Mouse (Mus musculus): ENCODE measurements around the gene Adh5. TPM values are rescaled to one million over a fixed set of nuclear protein-coding genes. Genes with fewer than 3 reads are reported as not detected.
A peak's percentile ranks its signal among the peaks of the same experiment; 100 is the strongest.
"Not testable (repeated sequence)": the region's sequence is repeated elsewhere in the genome, so short reads cannot be mapped to it uniquely, and the experiment has no call there.

The Adh5 gene
- polyA plus RNA-seq, 1 experiment from 2014 or later, result 192 TPM

GRCm38 (mm10) chr3:138466656-138467055 lies 23.8 kb downstream of the Adh5 start:
- not testable (repeated sequence) for H3K4me2 ChIP-seq (ENCODE audit: low read length); H3K4me3 ChIP-seq (ENCODE audit: low read depth, low read length); H3K9ac ChIP-seq (ENCODE audit: low read depth, low read length); H3K27ac ChIP-seq (ENCODE audit: low read length); H3K9me3 ChIP-seq (replicated peaks; ENCODE audit: control insufficient read depth, low read length, poor library complexity, severe bottlenecking); H3K27me3 ChIP-seq (ENCODE audit: control insufficient read depth, insufficient read depth, low read depth, low read length); H3K4me1 ChIP-seq (ENCODE audit: control insufficient read depth, insufficient read depth, low read length); ATAC-seq
- WGBS, result 100% methylated on average over 1 of the region's 1 CpGs
- H3K36me3 ChIP-seq (ENCODE audit: control insufficient read depth, insufficient read depth, low read length), result peaks cover 30% of the 10 kb centered on the region

- no peak overlapping the region for H3K27ac ChIP-seq (ENCODE audit: low read length)
- H3K9ac ChIP-seq (ENCODE audit: low read depth, low read length), result no peak overlapping the region
- no peak for ATAC-seq
- no peaks in the 10 kb centered on the region for H3K27me3 ChIP-seq (ENCODE audit: control insufficient read depth, insufficient read depth, low read depth, low read length)
- H3K9me3 ChIP-seq (replicated peaks; ENCODE audit: control insufficient read depth, low read length, poor library complexity, severe bottlenecking), result no peaks in the 10 kb centered on the region
- H3K4me3 ChIP-seq (ENCODE audit: low read depth, low read length), result no peak overlapping the region
- H3K36me3 ChIP-seq (ENCODE audit: control insufficient read depth, insufficient read depth, low read length), result peaks cover 21% of the 10 kb centered on the region
- 88% methylated on average over 3 of the region's 3 CpGs for WGBS
- H3K4me1 ChIP-seq (ENCODE audit: control insufficient read depth, insufficient read depth, low read length), result no peaks in the 10 kb centered on the region
- no peak overlapping the region for H3K4me2 ChIP-seq (ENCODE audit: low read length)
Measured at GRCm38 (mm10) chr3:138471066-138471465, 28.2 kb downstream of the Adh5 start.

GRCm38 (mm10) chr3:138479489-138479888 lies 36.6 kb downstream of the Adh5 start:
- Histone ChIP-seq H3K36me3 (ENCODE audit: control insufficient read depth, insufficient read depth, low read length) (peaks cover 3% of the 10 kb centered on the region), H3K9me3 (replicated peaks; ENCODE audit: control insufficient read depth, low read length, poor library complexity, severe bottlenecking) (no peaks in the 10 kb centered on the region), H3K4me2 (ENCODE audit: low read length) (no peak overlapping the region), H3K4me3 (ENCODE audit: low read depth, low read length) (no peak overlapping the region), H3K27me3 (ENCODE audit: control insufficient read depth, insufficient read depth, low read depth, low read length) (no peaks in the 10 kb centered on the region), H3K9ac (ENCODE audit: low read depth, low read length) (no peak overlapping the region), H3K4me1 (ENCODE audit: control insufficient read depth, insufficient read depth, low read length) (no peaks in the 10 kb centered on the region), H3K27ac (ENCODE audit: low read length) (no peak overlapping the region)
- no peak for ATAC-seq
- 96% methylated on average over 8 of the region's 8 CpGs for WGBS

- WGBS, result 63% methylated on average over 14 of the region's 14 CpGs
- Histone ChIP-seq H3K27me3 (ENCODE audit: control insufficient read depth, insufficient read depth, low read depth, low read length) (no peaks in the 10 kb centered on the region), H3K36me3 (ENCODE audit: control insufficient read depth, insufficient read depth, low read length) (peaks cover 3% of the 10 kb centered on the region), H3K4me1 (ENCODE audit: control insufficient read depth, insufficient read depth, low read length) (no peaks in the 10 kb centered on the region), H3K4me2 (ENCODE audit: low read length) (no peak overlapping the region), H3K9me3 (replicated peaks; ENCODE audit: control insufficient read depth, low read length, poor library complexity, severe bottlenecking) (no peaks in the 10 kb centered on the region), H3K9ac (ENCODE audit: low read depth, low read length) (no peak overlapping the region), H3K27ac (ENCODE audit: low read length) (no peak overlapping the region), H3K4me3 (ENCODE audit: low read depth, low read length) (no peak overlapping the region)
- no peak for ATAC-seq
Measured at GRCm38 (mm10) chr3:138481526-138482284, 38.8 kb downstream of the Adh5 start.

DNA sequence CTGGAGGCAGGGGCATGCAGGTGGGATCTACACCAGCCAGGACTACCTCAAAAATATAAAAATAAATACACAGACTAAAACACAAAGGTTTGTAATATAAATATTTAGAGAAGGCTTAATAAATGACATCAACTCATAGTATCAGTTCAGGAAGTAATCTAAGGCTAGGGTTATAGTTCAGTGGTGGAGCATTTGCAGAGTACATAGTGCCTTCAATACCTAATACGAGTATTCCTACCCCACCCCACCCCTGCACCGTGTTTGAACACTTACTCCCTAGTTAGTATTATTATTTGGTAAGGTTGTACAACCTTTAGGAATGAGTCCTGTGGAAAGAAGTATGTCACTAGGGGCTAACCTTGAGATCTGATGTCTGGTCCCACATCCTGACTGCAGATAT lies 40.3 kb downstream of the Adh5 start:
- no peaks in the 10 kb centered on the region for H3K27me3 ChIP-seq (ENCODE audit: control insufficient read depth, insufficient read depth, low read depth, low read length)
- no peaks in the 10 kb centered on the region for H3K9me3 ChIP-seq (replicated peaks; ENCODE audit: control insufficient read depth, low read length, poor library complexity, severe bottlenecking)
- peaks cover 9% of the 10 kb centered on the region for H3K4me1 ChIP-seq (ENCODE audit: control insufficient read depth, insufficient read depth, low read length)
- ATAC-seq, result no peak
- H3K27ac ChIP-seq (ENCODE audit: low read length), result no peak overlapping the region
- H3K36me3 ChIP-seq (ENCODE audit: control insufficient read depth, insufficient read depth, low read length), result peaks cover 3% of the 10 kb centered on the region
- no peak overlapping the region for H3K4me2 ChIP-seq (ENCODE audit: low read length)
- H3K4me3 ChIP-seq (ENCODE audit: low read depth, low read length), result no peak overlapping the region
- H3K9ac ChIP-seq (ENCODE audit: low read depth, low read length), result no peak overlapping the region
- WGBS, result 97% methylated on average over 2 of the region's 2 CpGs

DNA sequence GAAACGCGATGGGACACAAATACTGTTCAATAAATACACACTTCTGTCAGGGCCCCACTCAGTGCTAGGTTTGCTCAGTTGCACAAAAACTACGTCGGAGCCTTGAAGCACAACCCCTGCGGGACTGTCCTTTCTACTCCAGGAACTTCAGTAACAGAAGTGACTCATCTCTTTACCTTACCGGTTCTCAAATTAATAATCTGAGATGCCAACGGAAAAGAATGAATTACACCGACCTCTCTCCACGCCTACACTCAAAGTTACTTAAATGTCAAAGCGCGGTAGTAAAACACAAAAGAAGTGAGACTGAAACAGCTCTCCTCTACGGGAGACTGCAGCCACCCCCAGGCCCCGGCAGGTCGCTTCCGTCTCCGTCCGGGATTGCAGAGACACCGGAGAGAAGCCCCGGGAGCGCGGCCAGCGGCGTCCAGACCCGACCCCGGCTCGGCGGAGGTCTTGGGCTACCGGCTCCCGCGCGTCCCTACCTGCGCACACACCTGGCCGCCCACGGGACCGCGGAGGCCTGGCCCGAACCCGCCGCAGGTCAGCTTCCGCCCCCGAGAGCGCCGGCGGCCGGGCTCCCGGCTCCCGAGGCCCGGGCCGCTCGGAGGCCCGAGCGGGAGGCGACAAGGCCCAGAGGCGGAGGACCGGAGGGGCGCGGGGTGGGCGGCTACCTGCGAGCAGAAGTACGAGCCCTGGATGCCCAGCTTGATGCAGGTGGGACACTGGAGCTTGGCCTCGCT lies 45.9 kb downstream of the Adh5 start:
- Histone ChIP-seq H3K4me1 (ENCODE audit: control insufficient read depth, insufficient read depth, low read length) (peaks cover 12% of the 10 kb centered on the region), H3K9me3 (replicated peaks; ENCODE audit: control insufficient read depth, low read length, poor library complexity, severe bottlenecking) (no peaks in the 10 kb centered on the region), H3K4me3 (ENCODE audit: low read depth, low read length) (peak overlapping the region; percentile 87), H3K27me3 (ENCODE audit: control insufficient read depth, insufficient read depth, low read depth, low read length) (no peaks in the 10 kb centered on the region), H3K36me3 (ENCODE audit: control insufficient read depth, insufficient read depth, low read length) (no peaks in the 10 kb centered on the region; the same call in 1 of the 2 replicates), H3K27ac (ENCODE audit: low read length) (peak overlapping the region; percentile 81), H3K4me2 (ENCODE audit: low read length) (peak overlapping the region; percentile 85), H3K9ac (ENCODE audit: low read depth, low read length) (peak overlapping the region; percentile 89)
- ATAC-seq, result no peak
- WGBS, result under 1% methylated on average over 54 of the region's 61 CpGs

- Histone ChIP-seq H3K27ac (ENCODE audit: low read length) (peak within 1 kb of the TSS; percentile 81), H3K4me3 (ENCODE audit: low read depth, low read length) (peak within 1 kb of the TSS; percentile 87), H3K36me3 (ENCODE audit: control insufficient read depth, insufficient read depth, low read length) (no peaks in the 10 kb centered on the region; the same call in 1 of the 2 replicates), H3K9me3 (replicated peaks; ENCODE audit: control insufficient read depth, low read length, poor library complexity, severe bottlenecking) (no peaks in the 10 kb centered on the region), H3K4me1 (ENCODE audit: control insufficient read depth, insufficient read depth, low read length) (peaks cover 12% of the 10 kb centered on the region), H3K9ac (ENCODE audit: low read depth, low read length) (peak within 1 kb of the TSS; percentile 89), H3K4me2 (ENCODE audit: low read length) (peak within 1 kb of the TSS; percentile 85), H3K27me3 (ENCODE audit: control insufficient read depth, insufficient read depth, low read depth, low read length) (no peaks in the 10 kb centered on the region)
- WGBS, result under 1% methylated on average over 58 of the region's 65 CpGs
- peak; percentile 99 for ATAC-seq
Measured at GRCm38 (mm10) chr3:138489327-138490033, 46.6 kb downstream of the Adh5 start, which contains the start of gene Metap1. TSS of gene Metap1 (minus strand) at chr3:138489515.

DNA sequence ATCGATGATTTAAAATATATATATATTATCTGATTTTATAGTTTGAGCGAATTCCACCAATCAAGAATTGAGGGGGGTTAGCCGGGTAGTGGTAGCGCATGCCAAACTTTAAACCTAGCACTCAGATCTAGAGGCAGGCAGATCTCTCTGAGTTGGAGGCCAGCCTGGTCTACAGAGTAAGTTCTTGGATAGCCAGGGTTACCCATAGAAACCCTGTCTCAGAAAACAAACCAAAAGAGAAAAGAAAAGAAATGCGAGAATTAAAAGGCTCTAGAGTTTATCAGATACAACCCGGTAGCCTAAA lies 47.1 kb downstream of the Adh5 start:
- no peaks in the 10 kb centered on the region for H3K27me3 ChIP-seq (ENCODE audit: control insufficient read depth, insufficient read depth, low read depth, low read length)
- no peak overlapping the region for H3K27ac ChIP-seq (ENCODE audit: low read length)
- WGBS, result 27% methylated on average over 6 of the region's 6 CpGs
- H3K9me3 ChIP-seq (replicated peaks; ENCODE audit: control insufficient read depth, low read length, poor library complexity, severe bottlenecking), result no peaks in the 10 kb centered on the region
- peaks cover 12% of the 10 kb centered on the region for H3K4me1 ChIP-seq (ENCODE audit: control insufficient read depth, insufficient read depth, low read length)
- H3K4me3 ChIP-seq (ENCODE audit: low read depth, low read length), result peak overlapping the region; percentile 87
- H3K9ac ChIP-seq (ENCODE audit: low read depth, low read length), result peak overlapping the region; percentile 70; the same call in 1 of the 2 replicates
- H3K36me3 ChIP-seq (ENCODE audit: control insufficient read depth, insufficient read depth, low read length), result no peaks in the 10 kb centered on the region
- peak overlapping the region; percentile 61 for H3K4me2 ChIP-seq (ENCODE audit: low read length)
- ATAC-seq, result peak; percentile 6; the same call in 1 of the 2 replicates

All from midbrain, embryonic 16.5 days (tissue).